Mouse (Mus musculus) spleen, adult 2 months (tissue): ENCODE data around the gene Arfgap1. TPM values are rescaled to one million over a fixed set of nuclear protein-coding genes. Genes with fewer than 3 reads are reported as not detected.

Experiments used
- DNase-seq, 2 experiments: peaks; one replicate each; pipeline versions ENCODE4 v3.0.0 to v3.0.0-alpha.2; 2012 to 2021; ENCODE audit warnings: low spot score in 2 of 2, low read depth in 1 of 2
- H3K27ac ChIP-seq: fragments of 200-500 bp; 2 replicates; pipeline ENCODE4 v1.5.1; 2012; ENCODE audit warnings: low read length, inconsistent platforms; ENCODE audit not compliant: insufficient read depth
- H3K27me3 ChIP-seq: fragments of 200-500 bp; 2 replicates; pipeline ENCODE4 v1.6.1; 2012; ENCODE audit warnings: mild to moderate bottlenecking, moderate library complexity, low read length, inconsistent platforms; ENCODE audit not compliant: control insufficient read depth, insufficient read depth
- H3K36me3 ChIP-seq: fragments of 200-500 bp; 2 replicates; pipeline ENCODE4 v1.6.1; 2012; ENCODE audit warnings: mild to moderate bottlenecking, low read length, inconsistent platforms; ENCODE audit not compliant: control insufficient read depth, insufficient read depth
- H3K4me1 ChIP-seq: fragments of 200-500 bp; 2 replicates; pipeline ENCODE4 v1.6.1; 2011; ENCODE audit warnings: inconsistent platforms; ENCODE audit not compliant: control insufficient read depth, insufficient read depth, insufficient read length
- H3K4me3 ChIP-seq: fragments of 200-500 bp; 2 replicates; pipeline ENCODE4 v1.5.1; 2011; ENCODE audit warnings: mild to moderate bottlenecking, inconsistent platforms; ENCODE audit not compliant: insufficient read depth, insufficient read length; ENCODE audit errors: extremely low read depth
- CTCF ChIP-seq: fragments of 200-500 bp; IDR thresholded peaks from 2 replicates; pipeline ENCODE4 v1.5.1; 2011; ENCODE audit warnings: mild to moderate bottlenecking, inconsistent platforms; ENCODE audit not compliant: insufficient read depth, insufficient read length, insufficient replicate concordance; ENCODE audit errors: extremely low read depth
- POLR2A ChIP-seq: fragments of 200-500 bp; IDR thresholded peaks from 2 replicates; pipeline ENCODE4 v1.6.1; 2011; ENCODE audit warnings: low read depth, low read length, inconsistent platforms
- WGBS: fragments of 180-500 bp; shearing (Covaris S2); methylation state at CpG from one replicate; pipeline ENCODE4 v1.1.7; 2018; 5-methylcytosine and 5-hydroxymethylcytosine counted together
- polyA plus RNA-seq: library from polyadenylated mRNA; depleted of rRNA; stranded (reverse); fragments of >200 nt; gene quantifications from 2 replicates; pipeline ENCODE4 v1.2.3, GENCODE M21; 2012

The Arfgap1 gene
- polyA plus RNA-seq, 1 experiment, result 33.9 TPM

GRCm38 (mm10) chr2:180985635-180986034, 18.6 kb downstream of the Arfgap1 start:
- Histone ChIP-seq H3K4me3 (no peak overlapping the region), H3K4me1 (no peaks in the 10 kb centered on the region), H3K36me3 (peaks cover 7% of the 10 kb centered on the region), H3K27ac (no peak overlapping the region), H3K27me3 (no peaks in the 10 kb centered on the region)
- no peak for DNase-seq
- WGBS, result 63% methylated on average over 2 of the region's 2 CpGs
- no peak for TF ChIP-seq CTCF
- TF ChIP-seq POLR2A, result no peak

- 55% methylated on average over 2 of the region's 2 CpGs for WGBS
- DNase-seq, result no peak
- Histone ChIP-seq H3K27ac (no peak within 1 kb of the TSS), H3K4me1 (no peaks in the 10 kb centered on the region), H3K36me3 (peaks cover 4% of the 10 kb centered on the region), H3K27me3 (no peaks in the 10 kb centered on the region), H3K4me3 (no peak within 1 kb of the TSS)
- TF ChIP-seq CTCF (no peak), POLR2A (no peak)
These were observed 19.4 kb downstream of the Arfgap1 start, which contains the start of gene Col20a1 for GRCm38 (mm10) chr2:180986449-180986848. Gene Col20a1, plus strand, starts transcription at chr2:180986535.

- Histone ChIP-seq H3K4me3 (no peak overlapping the region), H3K27ac (no peak overlapping the region), H3K36me3 (no peaks in the 10 kb centered on the region; the same call in 1 of the 2 replicates), H3K4me1 (no peaks in the 10 kb centered on the region), H3K27me3 (no peaks in the 10 kb centered on the region)
- DNase-seq, result no peak
- WGBS, result 81% methylated on average over 1 of the region's 1 CpGs
- TF ChIP-seq POLR2A, result no peak
- TF ChIP-seq CTCF, result no peak
These were observed 20.0 kb downstream of the Arfgap1 start for GRCm38 (mm10) chr2:180987001-180987400.

- Histone ChIP-seq H3K36me3 (no peaks in the 10 kb centered on the region), H3K4me3 (no peak overlapping the region)
These were observed 20.5 kb downstream of the Arfgap1 start for GRCm38 (mm10) chr2:180987432-180988030.

GRCm38 (mm10) chr2:180988347-180988913, 21.4 kb downstream of the Arfgap1 start:
- Histone ChIP-seq H3K27me3 (no peaks in the 10 kb centered on the region), H3K27ac (no peak overlapping the region), H3K4me1 (no peaks in the 10 kb centered on the region), H3K4me3 (no peak overlapping the region), H3K36me3 (no peaks in the 10 kb centered on the region)
- no peak for TF ChIP-seq POLR2A
- no peak for TF ChIP-seq CTCF
- DNase-seq, result no peak
- 68% methylated on average over 3 of the region's 3 CpGs for WGBS

More at GRCm38 (mm10) chr2:180987432-180988030, 20.5 kb downstream of the Arfgap1 start:
- 83% methylated on average over 5 of the region's 5 CpGs for WGBS
- TF ChIP-seq CTCF, result no peak
- TF ChIP-seq POLR2A, result no peak
- Histone ChIP-seq H3K27ac (no peak overlapping the region), H3K4me1 (no peaks in the 10 kb centered on the region), H3K27me3 (no peaks in the 10 kb centered on the region)
- DNase-seq, result no peak

- 64% methylated on average over 1 of the region's 1 CpGs for WGBS
- Histone ChIP-seq H3K27me3 (no peaks in the 10 kb centered on the region), H3K4me3 (no peak overlapping the region), H3K4me1 (no peaks in the 10 kb centered on the region), H3K36me3 (no peaks in the 10 kb centered on the region), H3K27ac (no peak overlapping the region)
- TF ChIP-seq CTCF, result no peak
- no peak for TF ChIP-seq POLR2A
- DNase-seq, result no peak
These were observed 21.9 kb downstream of the Arfgap1 start for GRCm38 (mm10) chr2:180988948-180989347.

- Histone ChIP-seq H3K27me3 (no peaks in the 10 kb centered on the region), H3K27ac (no peak overlapping the region), H3K4me1 (no peaks in the 10 kb centered on the region), H3K36me3 (no peaks in the 10 kb centered on the region), H3K4me3 (no peak overlapping the region)
- no peak for DNase-seq
- TF ChIP-seq CTCF (no peak), POLR2A (no peak)
- 73% methylated on average over 4 of the region's 4 CpGs for WGBS
These were observed 23.3 kb downstream of the Arfgap1 start for GRCm38 (mm10) chr2:180990347-180990746.
